Mouse (Mus musculus): ENCODE measurements around the gene Pank2. TPM values are rescaled to one million over a fixed set of nuclear protein-coding genes. Genes with fewer than 3 reads are reported as not detected.

The Pank2 gene
- polyA plus RNA-seq, 1 experiment from 2014 or later, result 32.4 TPM

- 41% methylated on average over 6 of the region's 6 CpGs for WGBS
- peak overlapping the region; percentile 76 for H3K4me2 ChIP-seq (replicated peaks; ENCODE audit: low read depth)
Measured at GRCm38 (mm10) chr2:131264027-131264426, 1.7 kb downstream of the Pank2 start.

GRCm38 (mm10) chr2:131265056-131265455 is 2.8 kb downstream of the Pank2 start:
- Histone ChIP-seq H3K4me2 (replicated peaks; ENCODE audit: low read depth) (0 out of 2 replicates have a peak overlapping the region, but pooled peaks have one; percentile 21), H3K9ac (ENCODE audit: low read depth, low read length) (no peak overlapping the region), H3K27me3 (replicated peaks; ENCODE audit: control insufficient read depth, insufficient read depth, low read length) (no peaks in the 10 kb centered on the region), H3K4me1 (replicated peaks; ENCODE audit: control insufficient read depth, insufficient read depth, low read length) (peaks cover 6% of the 10 kb centered on the region), H3K9me3 (ENCODE audit: control insufficient read depth) (no peaks in the 10 kb centered on the region), H3K36me3 (ENCODE audit: control insufficient read depth, insufficient read depth) (no peaks in the 10 kb centered on the region), H3K27ac (ENCODE audit: low read depth, low read length) (no peak overlapping the region), H3K4me3 (ENCODE audit: low read depth, low read length) (no peak overlapping the region)
- WGBS, result 75% methylated on average over 2 of the region's 2 CpGs
- ATAC-seq, result no peak
- no peak for TF ChIP-seq CTCF (IDR thresholded peaks at IDR 0.05; ENCODE audit: low read depth)

More at GRCm38 (mm10) chr2:131264027-131264426, 1.7 kb downstream of the Pank2 start:
- H3K4me3 ChIP-seq (ENCODE audit: low read depth, low read length), result 0 out of 2 replicates have a peak overlapping the region, but pooled peaks have one; percentile 89
- H3K9ac ChIP-seq (ENCODE audit: low read depth, low read length), result no peak overlapping the region
- no peaks in the 10 kb centered on the region for H3K27me3 ChIP-seq (replicated peaks; ENCODE audit: control insufficient read depth, insufficient read depth, low read length)
- H3K4me1 ChIP-seq (replicated peaks; ENCODE audit: control insufficient read depth, insufficient read depth, low read length), result peaks cover 6% of the 10 kb centered on the region
- ATAC-seq, result no peak
- H3K36me3 ChIP-seq (ENCODE audit: control insufficient read depth, insufficient read depth), result no peaks in the 10 kb centered on the region
- H3K27ac ChIP-seq (ENCODE audit: low read depth, low read length), result no peak overlapping the region
- no peaks in the 10 kb centered on the region for H3K9me3 ChIP-seq (ENCODE audit: control insufficient read depth)
- TF ChIP-seq CTCF (IDR thresholded peaks at IDR 0.05; ENCODE audit: low read depth), result no peak

GRCm38 (mm10) chr2:131275493-131275892 is 13.2 kb downstream of the Pank2 start:
- no peak for ATAC-seq
- Histone ChIP-seq H3K4me3 (ENCODE audit: low read depth, low read length) (no peak overlapping the region), H3K27me3 (replicated peaks; ENCODE audit: control insufficient read depth, insufficient read depth, low read length) (no peaks in the 10 kb centered on the region), H3K36me3 (ENCODE audit: control insufficient read depth, insufficient read depth) (peaks cover 48% of the 10 kb centered on the region), H3K4me2 (replicated peaks; ENCODE audit: low read depth) (no peak overlapping the region), H3K27ac (ENCODE audit: low read depth, low read length) (no peak overlapping the region), H3K4me1 (replicated peaks; ENCODE audit: control insufficient read depth, insufficient read depth, low read length) (no peaks in the 10 kb centered on the region), H3K9me3 (ENCODE audit: control insufficient read depth) (no peaks in the 10 kb centered on the region), H3K9ac (ENCODE audit: low read depth, low read length) (no peak overlapping the region)
- 95% methylated on average over 3 of the region's 3 CpGs for WGBS
- TF ChIP-seq CTCF (IDR thresholded peaks at IDR 0.05; ENCODE audit: low read depth), result no peak

GRCm38 (mm10) chr2:131276722-131277121 is 14.4 kb downstream of the Pank2 start:
- Histone ChIP-seq H3K36me3 (ENCODE audit: control insufficient read depth, insufficient read depth) (peaks cover 58% of the 10 kb centered on the region), H3K9ac (ENCODE audit: low read depth, low read length) (no peak overlapping the region), H3K27me3 (replicated peaks; ENCODE audit: control insufficient read depth, insufficient read depth, low read length) (no peaks in the 10 kb centered on the region), H3K4me2 (replicated peaks; ENCODE audit: low read depth) (no peak overlapping the region), H3K4me3 (ENCODE audit: low read depth, low read length) (no peak overlapping the region), H3K4me1 (replicated peaks; ENCODE audit: control insufficient read depth, insufficient read depth, low read length) (no peaks in the 10 kb centered on the region), H3K9me3 (ENCODE audit: control insufficient read depth) (no peaks in the 10 kb centered on the region), H3K27ac (ENCODE audit: low read depth, low read length) (no peak overlapping the region)
- ATAC-seq, result no peak
- 90% methylated on average over 5 of the region's 5 CpGs for WGBS
- TF ChIP-seq CTCF (IDR thresholded peaks at IDR 0.05; ENCODE audit: low read depth), result no peak

- no peak overlapping the region for H3K4me3 ChIP-seq (ENCODE audit: low read depth, low read length)
- 81% methylated on average over 1 of the region's 1 CpGs for WGBS
- H3K4me2 ChIP-seq (replicated peaks; ENCODE audit: low read depth), result no peak overlapping the region
- ATAC-seq, result no peak
- TF ChIP-seq CTCF (IDR thresholded peaks at IDR 0.05; ENCODE audit: low read depth), result no peak
- H3K9ac ChIP-seq (ENCODE audit: low read depth, low read length), result no peak overlapping the region
- peaks cover 52% of the 10 kb centered on the region for H3K36me3 ChIP-seq (ENCODE audit: control insufficient read depth, insufficient read depth)
- H3K27me3 ChIP-seq (replicated peaks; ENCODE audit: control insufficient read depth, insufficient read depth, low read length), result no peaks in the 10 kb centered on the region
- H3K27ac ChIP-seq (ENCODE audit: low read depth, low read length), result no peak overlapping the region
- H3K9me3 ChIP-seq (ENCODE audit: control insufficient read depth), result no peaks in the 10 kb centered on the region
- H3K4me1 ChIP-seq (replicated peaks; ENCODE audit: control insufficient read depth, insufficient read depth, low read length), result no peaks in the 10 kb centered on the region
Measured at GRCm38 (mm10) chr2:131281596-131281995, 19.3 kb downstream of the Pank2 start.

GRCm38 (mm10) chr2:131286276-131286675 is 24.0 kb downstream of the Pank2 start:
- Histone ChIP-seq H3K27me3 (replicated peaks; ENCODE audit: control insufficient read depth, insufficient read depth, low read length) (no peaks in the 10 kb centered on the region), H3K9me3 (ENCODE audit: control insufficient read depth) (no peaks in the 10 kb centered on the region), H3K27ac (ENCODE audit: low read depth, low read length) (no peak overlapping the region), H3K4me3 (ENCODE audit: low read depth, low read length) (no peak overlapping the region), H3K4me1 (replicated peaks; ENCODE audit: control insufficient read depth, insufficient read depth, low read length) (no peaks in the 10 kb centered on the region), H3K36me3 (ENCODE audit: control insufficient read depth, insufficient read depth) (peaks cover 52% of the 10 kb centered on the region), H3K4me2 (replicated peaks; ENCODE audit: low read depth) (no peak overlapping the region), H3K9ac (ENCODE audit: low read depth, low read length) (no peak overlapping the region)
- TF ChIP-seq CTCF (IDR thresholded peaks at IDR 0.05; ENCODE audit: low read depth), result peak; percentile 40
- WGBS, result 88% methylated on average over 1 of the region's 1 CpGs
- ATAC-seq, result no peak

GRCm38 (mm10) chr2:131290669-131291068 is 28.4 kb downstream of the Pank2 start:
- ATAC-seq, result no peak
- Histone ChIP-seq H3K36me3 (ENCODE audit: control insufficient read depth, insufficient read depth) (peaks cover 65% of the 10 kb centered on the region), H3K4me3 (ENCODE audit: low read depth, low read length) (no peak overlapping the region), H3K9ac (ENCODE audit: low read depth, low read length) (no peak overlapping the region), H3K4me1 (replicated peaks; ENCODE audit: control insufficient read depth, insufficient read depth, low read length) (no peaks in the 10 kb centered on the region), H3K9me3 (ENCODE audit: control insufficient read depth) (no peaks in the 10 kb centered on the region), H3K4me2 (replicated peaks; ENCODE audit: low read depth) (no peak overlapping the region), H3K27me3 (replicated peaks; ENCODE audit: control insufficient read depth, insufficient read depth, low read length) (no peaks in the 10 kb centered on the region), H3K27ac (ENCODE audit: low read depth, low read length) (no peak overlapping the region)
- TF ChIP-seq CTCF (IDR thresholded peaks at IDR 0.05; ENCODE audit: low read depth), result no peak
